Mouse (Mus musculus) forebrain, embryonic 10.5 days (tissue): ENCODE measurements at regions not wholly inside any gene's neighbourhood (a gene's known extent, or its start where the extent isn't known, plus 50 kb on each side); places are given as distances from the start of the nearest gene placed in this dataset.

ENCODE experiments used
- DNase-seq: peaks from one replicate; pipeline ENCODE4 v3.0.0-alpha.2; 2017; ENCODE audit warnings: low spot score; ENCODE audit errors: extremely low spot score
- H3K27ac ChIP-seq: fragments of 300-500 bp; sonication (generic); 2 replicates; pipeline ENCODE4 v1.5.1; 2016; ENCODE audit warnings: mild to moderate bottlenecking
- H3K27me3 ChIP-seq: fragments of 300-500 bp; sonication (generic); 2 replicates; pipeline ENCODE4 v1.6.1; 2016; ENCODE audit warnings: mild to moderate bottlenecking; ENCODE audit not compliant: poor library complexity, severe bottlenecking
- H3K36me3 ChIP-seq: fragments of 300-500 bp; sonication (generic); replicated peaks from 2 replicates; pipeline ENCODE4 v1.6.1; 2016; ENCODE audit warnings: mild to moderate bottlenecking, moderate library complexity
- H3K4me1 ChIP-seq: fragments of 300-500 bp; sonication (generic); 2 replicates; pipeline ENCODE4 v1.6.1; 2016
- H3K4me3 ChIP-seq: fragments of 300-500 bp; sonication (generic); 2 replicates; pipeline ENCODE4 v1.5.1; 2016; ENCODE audit warnings: mild to moderate bottlenecking, moderate library complexity
- H3K9me3 ChIP-seq: fragments of 300-500 bp; sonication (generic); 2 replicates; pipeline ENCODE4 v1.6.1; 2016; ENCODE audit warnings: mild to moderate bottlenecking, moderate library complexity
- WGBS: fragments of 180-500 bp; shearing (Covaris S2); methylation state at CpG from one replicate; pipeline ENCODE4 v1.1.7; 2016; 5-methylcytosine and 5-hydroxymethylcytosine counted together

GRCm38 (mm10) chr16:87295727-87296126 lies 58.3 kb upstream of the N6amt1 start:
- no peaks in the 10 kb centered on the region for H3K9me3 ChIP-seq
- H3K36me3 ChIP-seq: no peaks in the 10 kb centered on the region
- H3K4me3 ChIP-seq: no peak overlapping the region
- no peak for DNase-seq
- 84% methylated on average over 5 of the region's 5 CpGs for WGBS
- no peak overlapping the region for H3K27ac ChIP-seq
- H3K27me3 ChIP-seq: no peaks in the 10 kb centered on the region
- no peaks in the 10 kb centered on the region for H3K4me1 ChIP-seq

- Histone ChIP-seq H3K9me3 (no peaks in the 10 kb centered on the region), H3K4me1 (no peaks in the 10 kb centered on the region), H3K27ac (no peak overlapping the region), H3K4me3 (no peak overlapping the region), H3K36me3 (no peaks in the 10 kb centered on the region), H3K27me3 (no peaks in the 10 kb centered on the region)
- WGBS: 98% methylated on average over 1 of the region's 1 CpGs
- DNase-seq: no peak
Measured at GRCm38 (mm10) chr16:87292826-87293225, 61.2 kb upstream of the N6amt1 start.

GRCm38 (mm10) chr16:87291716-87292115 lies 62.3 kb upstream of the N6amt1 start:
- WGBS: 97% methylated on average over 2 of the region's 2 CpGs
- no peaks in the 10 kb centered on the region for H3K9me3 ChIP-seq
- H3K27me3 ChIP-seq: no peaks in the 10 kb centered on the region
- DNase-seq: no peak
- H3K27ac ChIP-seq: no peak overlapping the region
- no peak overlapping the region for H3K4me3 ChIP-seq
- H3K36me3 ChIP-seq: no peaks in the 10 kb centered on the region
- H3K4me1 ChIP-seq: no peaks in the 10 kb centered on the region

DNA sequence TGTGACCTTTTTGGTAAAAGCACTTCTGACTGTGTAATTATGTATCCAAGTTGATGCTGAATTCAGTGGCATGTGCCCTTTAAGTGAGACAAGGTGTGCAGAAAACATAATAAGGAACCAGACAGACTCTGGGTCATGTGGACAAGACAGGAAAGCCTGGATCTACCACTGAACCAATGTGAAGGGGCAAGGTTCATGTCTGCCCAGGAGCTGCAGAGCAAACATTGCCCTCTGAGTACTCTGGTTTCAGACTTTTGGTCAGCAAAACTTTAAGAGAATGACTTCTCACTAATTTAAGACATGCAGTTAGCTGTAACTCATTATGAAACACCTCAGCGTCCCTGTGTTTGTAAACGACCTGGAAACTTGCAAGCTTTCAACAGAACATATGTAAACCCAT lies 68.3 kb upstream of the N6amt1 start:
- 83% methylated on average over 2 of the region's 2 CpGs for WGBS
- Histone ChIP-seq H3K27me3 (no peaks in the 10 kb centered on the region), H3K27ac (no peak overlapping the region), H3K4me1 (no peaks in the 10 kb centered on the region), H3K4me3 (no peak overlapping the region), H3K9me3 (peaks cover 7% of the 10 kb centered on the region; the same call in 1 of the 2 replicates), H3K36me3 (no peaks in the 10 kb centered on the region)
- no peak for DNase-seq

GRCm38 (mm10) chr16:87284835-87285510 lies 69.0 kb upstream of the N6amt1 start:
- Histone ChIP-seq H3K9me3 (peaks cover 7% of the 10 kb centered on the region; the same call in 1 of the 2 replicates), H3K4me3 (no peak overlapping the region), H3K27ac (no peak overlapping the region), H3K4me1 (no peaks in the 10 kb centered on the region), H3K27me3 (no peaks in the 10 kb centered on the region), H3K36me3 (no peaks in the 10 kb centered on the region)
- 68% methylated on average over 7 of the region's 7 CpGs for whole genome bisulfite sequencing
- no peak for DNase-seq

- no peak for DNase-seq
- Histone ChIP-seq H3K9me3 (peaks cover 7% of the 10 kb centered on the region; the same call in 1 of the 2 replicates), H3K4me1 (no peaks in the 10 kb centered on the region), H3K4me3 (no peak overlapping the region), H3K36me3 (no peaks in the 10 kb centered on the region), H3K27me3 (no peaks in the 10 kb centered on the region), H3K27ac (no peak overlapping the region)
- 92% methylated on average over 1 of the region's 1 CpGs for WGBS
Measured at GRCm38 (mm10) chr16:87278518-87278917, 75.5 kb upstream of the N6amt1 start.

DNA sequence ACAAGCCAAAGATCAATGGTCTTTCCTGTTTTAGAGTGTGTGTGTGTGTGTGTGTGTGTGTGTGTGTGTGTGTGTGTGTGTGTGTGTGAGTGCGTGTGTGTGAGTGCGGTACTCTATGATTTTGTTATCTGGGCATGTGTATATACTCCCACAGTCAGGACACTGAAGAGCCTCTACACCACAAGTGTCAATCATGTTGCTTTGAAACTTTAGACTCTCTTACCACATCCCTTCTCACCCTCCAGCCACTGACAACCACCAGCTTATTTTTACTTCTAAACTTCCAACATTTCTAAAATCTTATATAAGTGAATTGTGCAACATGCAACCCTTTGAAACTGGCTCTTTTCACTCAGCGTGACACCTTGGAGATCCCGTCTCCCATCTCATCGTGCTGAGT lies 81.6 kb upstream of the N6amt1 start:
- H3K4me3 ChIP-seq: no peak overlapping the region
- no peak overlapping the region for H3K27ac ChIP-seq
- H3K36me3 ChIP-seq: no peaks in the 10 kb centered on the region
- H3K9me3 ChIP-seq: no peaks in the 10 kb centered on the region
- no peaks in the 10 kb centered on the region for H3K27me3 ChIP-seq
- 95% methylated on average over 5 of the region's 5 CpGs for WGBS
- DNase-seq: no peak
- no peaks in the 10 kb centered on the region for H3K4me1 ChIP-seq

- Histone ChIP-seq H3K4me1 (no peaks in the 10 kb centered on the region), H3K27me3 (no peaks in the 10 kb centered on the region), H3K9me3 (no peaks in the 10 kb centered on the region), H3K27ac (no peak overlapping the region), H3K4me3 (no peak overlapping the region), H3K36me3 (no peaks in the 10 kb centered on the region)
- WGBS: 88% methylated on average over 9 of the region's 9 CpGs
- no peak for DNase-seq
Measured at GRCm38 (mm10) chr16:87267954-87268804, 85.8 kb upstream of the N6amt1 start.

- no peaks in the 10 kb centered on the region for H3K9me3 ChIP-seq
- DNase-seq: no peak
- H3K36me3 ChIP-seq: no peaks in the 10 kb centered on the region
- H3K27ac ChIP-seq: no peak overlapping the region
- H3K27me3 ChIP-seq: no peaks in the 10 kb centered on the region
- no peaks in the 10 kb centered on the region for H3K4me1 ChIP-seq
- no peak overlapping the region for H3K4me3 ChIP-seq
- 90% methylated on average over 4 of the region's 4 CpGs for WGBS
Measured at GRCm38 (mm10) chr16:87267517-87267916, 86.5 kb upstream of the N6amt1 start.

DNA sequence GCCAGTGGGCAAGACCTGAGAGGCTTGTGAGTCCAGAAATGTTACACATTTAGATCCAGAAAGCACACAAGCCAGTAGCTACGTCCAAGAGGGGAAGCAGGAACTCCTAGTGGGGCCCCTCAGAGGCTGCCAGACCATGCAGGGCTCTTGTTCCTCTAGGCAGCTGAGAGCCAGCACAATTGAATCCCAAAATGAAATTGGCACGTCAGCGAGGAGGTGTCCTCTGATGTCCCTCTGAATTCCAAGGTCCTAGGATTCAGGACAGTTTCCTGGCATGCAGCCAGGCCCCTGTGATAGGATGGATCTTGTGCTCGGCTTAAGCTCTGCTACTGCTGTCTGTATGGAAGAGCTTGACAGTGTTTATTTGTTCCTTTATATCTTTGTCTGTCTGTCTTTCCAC lies 90.4 kb upstream of the N6amt1 start:
- H3K9me3 ChIP-seq: no peaks in the 10 kb centered on the region
- no peaks in the 10 kb centered on the region for H3K36me3 ChIP-seq
- H3K27me3 ChIP-seq: no peaks in the 10 kb centered on the region
- H3K4me3 ChIP-seq: no peak overlapping the region
- H3K4me1 ChIP-seq: no peaks in the 10 kb centered on the region
- WGBS: 78% methylated on average over 4 of the region's 4 CpGs
- H3K27ac ChIP-seq: no peak overlapping the region
- DNase-seq: no peak

- WGBS: 88% methylated on average over 8 of the region's 8 CpGs
- H3K9me3 ChIP-seq: no peaks in the 10 kb centered on the region
- DNase-seq: no peak
Measured at GRCm38 (mm10) chr16:87263041-87263440, 90.9 kb upstream of the N6amt1 start.

GRCm38 (mm10) chr16:87262497-87262896 lies 91.5 kb upstream of the N6amt1 start:
- Histone ChIP-seq H3K27me3 (no peaks in the 10 kb centered on the region), H3K27ac (no peak overlapping the region)
- WGBS: 90% methylated on average over 3 of the region's 3 CpGs

More at GRCm38 (mm10) chr16:87263041-87263440, 90.9 kb upstream of the N6amt1 start:
- Histone ChIP-seq H3K27ac (no peak overlapping the region), H3K4me3 (no peak overlapping the region), H3K27me3 (no peaks in the 10 kb centered on the region), H3K36me3 (no peaks in the 10 kb centered on the region), H3K4me1 (no peaks in the 10 kb centered on the region)

GRCm38 (mm10) chr16:87261527-87261926 lies 92.5 kb upstream of the N6amt1 start:
- Histone ChIP-seq H3K27me3 (no peaks in the 10 kb centered on the region), H3K27ac (no peak overlapping the region), H3K9me3 (no peaks in the 10 kb centered on the region), H3K4me1 (no peaks in the 10 kb centered on the region), H3K4me3 (no peak overlapping the region), H3K36me3 (no peaks in the 10 kb centered on the region)
- 91% methylated on average over 7 of the region's 7 CpGs for WGBS
- DNase-seq: no peak

More at GRCm38 (mm10) chr16:87262497-87262896, 91.5 kb upstream of the N6amt1 start:
- no peaks in the 10 kb centered on the region for H3K9me3 ChIP-seq
- no peaks in the 10 kb centered on the region for H3K36me3 ChIP-seq
- no peaks in the 10 kb centered on the region for H3K4me1 ChIP-seq
- no peak for DNase-seq
- H3K4me3 ChIP-seq: no peak overlapping the region
